In genomic region chr2:129383512-129384271, GRCm38 (mm10) we compare ENCODE assay signal across 16 mouse cellular contexts. TPM values are rescaled to one million over a fixed set of nuclear protein-coding genes. Genes with fewer than 3 reads are reported as not detected.
DNase-seq lines count a peak whose midpoint lies in the region; ATAC-seq and TF ChIP-seq lines count a peak whose summit lies in the region.
"Had no signal": no experiment of that assay in that cellular context is flagged by ENCODE, and none has a peak within 500 bp of the region (broad histone marks: within the 10 kb centered on the region; RNA-seq: fewer than 3 reads in every experiment).

No protein-coding gene starts in this region.

- peak; percentile 24 for DNase-seq in kidney, postnatal 10 days
- no peak for DNase-seq in kidney, postnatal 25 days
- peak; percentile 70 for DNase-seq in adrenal gland, adult 8-10 months
- DNase-seq in layer of hippocampus, adult 18-20 months (ENCODE audit: low spot score in 2 of 2), result no peak
- no peak for DNase-seq in thymus, adult 2 months
- no peak for DNase-seq in urinary bladder, postnatal 14 days (ENCODE audit: low spot score)
- DNase-seq: kidney, adult 9 months had no signal

- H3K9me3 ChIP-seq in heart, embryonic 12.5 days (replicated peaks), result peaks cover 7% of the 10 kb centered on the region; the same call in 1 of the 2 replicates
- no peaks in the 10 kb centered on the region for H3K9me3 ChIP-seq in liver, embryonic 16.5 days (replicated peaks; ENCODE audit: control insufficient read depth, low read length)
- H3K9me3 ChIP-seq: hindbrain, embryonic 13.5 days; limb, embryonic 10.5 days; neural tube, embryonic 15.5 days had no signal

- no peak overlapping the region for H3K4me2 ChIP-seq in heart, embryonic 12.5 days
- no peak overlapping the region for H3K4me2 ChIP-seq in liver, embryonic 16.5 days (ENCODE audit: low read depth, low read length)
- H3K4me2 ChIP-seq: hindbrain, embryonic 13.5 days; neural tube, embryonic 15.5 days had no signal

- H3K36me3 ChIP-seq in heart, embryonic 12.5 days, result no peaks in the 10 kb centered on the region
- H3K36me3 ChIP-seq in liver, embryonic 16.5 days (ENCODE audit: control insufficient read depth, insufficient read depth), result no peaks in the 10 kb centered on the region
- no peaks in the 10 kb centered on the region for H3K36me3 ChIP-seq in thymus, adult 2 months (ENCODE audit: control insufficient read depth, insufficient read depth, low read length)
- H3K36me3 ChIP-seq: hindbrain, embryonic 13.5 days; limb, embryonic 10.5 days; neural tube, embryonic 15.5 days had no signal

- H3K4me3 ChIP-seq in heart, embryonic 12.5 days, result no peak overlapping the region
- H3K4me3 ChIP-seq in liver, embryonic 16.5 days (ENCODE audit: low read depth, low read length), result no peak overlapping the region
- no peak overlapping the region for H3K4me3 ChIP-seq in thymus, adult 2 months (ENCODE audit: control insufficient read depth, insufficient read depth, low read length)
- H3K4me3 ChIP-seq: hindbrain, embryonic 13.5 days; limb, embryonic 10.5 days; neural tube, embryonic 15.5 days had no signal

- no peaks in the 10 kb centered on the region for H3K27me3 ChIP-seq in heart, embryonic 12.5 days (replicated peaks)
- no peaks in the 10 kb centered on the region for H3K27me3 ChIP-seq in liver, embryonic 16.5 days (ENCODE audit: control insufficient read depth, insufficient read depth, low read depth, low read length)
- H3K27me3 ChIP-seq in thymus, adult 2 months (ENCODE audit: control insufficient read depth, insufficient read depth, low read length), result no peaks in the 10 kb centered on the region
- H3K27me3 ChIP-seq: hindbrain, embryonic 13.5 days; neural tube, embryonic 15.5 days had no signal

- peaks cover 9% of the 10 kb centered on the region for H3K4me1 ChIP-seq in heart, embryonic 12.5 days (replicated peaks)
- no peaks in the 10 kb centered on the region for H3K4me1 ChIP-seq in liver, embryonic 16.5 days (ENCODE audit: control insufficient read depth, low read depth, low read length)
- no peaks in the 10 kb centered on the region for H3K4me1 ChIP-seq in thymus, adult 2 months (replicated peaks; ENCODE audit: control insufficient read depth, insufficient read depth, low read length)
- H3K4me1 ChIP-seq: hindbrain, embryonic 13.5 days; limb, embryonic 10.5 days; neural tube, embryonic 15.5 days had no signal

- WGBS in heart, embryonic 12.5 days, result 52% methylated on average over 8 of the region's 8 CpGs
- 69% methylated on average over 8 of the region's 8 CpGs for WGBS in liver, embryonic 16.5 days (ENCODE audit: insufficient replicate concordance)
- 91% methylated on average over 8 of the region's 8 CpGs for WGBS in thymus, adult 2 months

- peak; percentile 91 for ATAC-seq in heart, embryonic 12.5 days (ENCODE audit: insufficient number of reproducible peaks, low FRiP score)
- peak; percentile 63 for ATAC-seq in liver, embryonic 16.5 days (ENCODE audit: low read depth)

- H3K9ac ChIP-seq in heart, embryonic 12.5 days, result no peak overlapping the region
- H3K9ac ChIP-seq in liver, embryonic 16.5 days (ENCODE audit: low read depth, low read length), result no peak overlapping the region
- H3K9ac ChIP-seq: hindbrain, embryonic 13.5 days; neural tube, embryonic 15.5 days had no signal

- TF ChIP-seq CTCF in thymus, adult 2 months (IDR thresholded peaks at IDR 0.05; ENCODE audit: borderline replicate concordance, control insufficient read depth, extremely low read depth, insufficient read depth, low read length, poor library complexity), result no peak

- peak overlapping the region; percentile 80 for H3K27ac ChIP-seq in heart, embryonic 12.5 days (ENCODE audit: poor library complexity, severe bottlenecking)
- no peak overlapping the region for H3K27ac ChIP-seq in liver, embryonic 16.5 days (ENCODE audit: low read length)
- no peak overlapping the region for H3K27ac ChIP-seq in thymus, adult 2 months (ENCODE audit: control insufficient read depth, insufficient read depth, low read length)
- H3K27ac ChIP-seq: hindbrain, embryonic 13.5 days; limb, embryonic 10.5 days; neural tube, embryonic 15.5 days had no signal

- TF ChIP-seq POLR2A in thymus, adult 2 months (IDR thresholded peaks at IDR 0.05; ENCODE audit: control insufficient read depth, extremely low read depth, insufficient read depth, low read length, poor library complexity), result no peak

RNA-seq across cellular contexts. Expression of gene Il1b, which starts 12.8 kb away (rescaled TPM):
- total RNA-seq in adrenal gland, adult 8-10 months (2022), result 1 to 10 TPM in 3 of 4 experiments, under 1 TPM in 1; 0.87 to 2.7 (median 1.8) TPM
- polyA plus RNA-seq in heart, embryonic 12.5 days (2016; fragmentation: Nextera tagmentation; extraction: Ambion mirVana), result 0.17 TPM in 1 of 2 replicates, not detected in the other
- polyA plus RNA-seq in liver, embryonic 16.5 days (2015; fragmentation: Nextera tagmentation; extraction: Ambion mirVana), result 0.11 and 0.42 TPM in 2 replicates
- total RNA-seq in layer of hippocampus, adult 18-20 months (2021), result not detected
- 1.8 and 1.9 TPM in 2 replicates for polyA plus RNA-seq in thymus, adult 2 months (2012; rRNA removed)
- total RNA-seq: ES-E14; gastrocnemius, adult 8-10 months; layer of hippocampus, postnatal 10 days; midbrain, postnatal 0 days had no signal
- polyA plus RNA-seq: hindbrain, embryonic 13.5 days; limb, embryonic 10.5 days; neural tube, embryonic 15.5 days had no signal

Comparison
In these comparisons a context has a peak if more than half of its experiments do, and no peak if none do; other contexts are left out.
1. DNase-seq: peak in kidney, postnatal 10 days (single experiment) and adrenal gland, adult 8-10 months (single experiment); none in kidney, postnatal 25 days (0 of 2), layer of hippocampus, adult 18-20 months (0 of 2), thymus, adult 2 months (single experiment) and urinary bladder, postnatal 14 days (single experiment).